Mouse (Mus musculus): ENCODE results near the gene Chic1. TPM values are rescaled to one million over a fixed set of nuclear protein-coding genes. Genes with fewer than 3 reads are reported as not detected.

Chic1 gene
- 10 to 100 TPM; 16.3 to 21.4 TPM for total RNA-seq (2021)

DNA sequence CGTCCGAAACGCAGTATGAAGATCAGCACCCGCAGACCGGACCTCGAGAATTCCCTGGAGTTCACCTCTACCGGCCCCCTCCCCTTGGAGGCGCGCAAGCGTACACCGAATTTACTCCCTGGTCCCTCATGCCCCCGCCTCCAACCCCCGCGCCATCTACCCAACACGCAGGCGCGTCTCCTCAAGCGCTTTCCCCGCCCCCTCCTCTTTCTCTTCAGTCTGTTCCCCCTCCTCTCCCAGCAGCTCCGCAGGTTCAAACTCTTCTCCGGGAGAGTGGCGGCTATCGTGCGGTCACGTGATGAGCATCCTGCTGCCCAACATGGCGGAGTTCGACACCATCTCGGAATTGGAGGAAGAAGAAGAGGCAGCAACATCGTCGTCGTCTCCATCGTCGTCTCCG, at the start of gene Chic1:
Gene Chic1 (plus strand): TSS at position 190 of the 400 bp plus-strand sequence.
- intact Hi-C loops (cut with DNase I): loop anchor here (5.0 kb wide), 1 partner anchor 69 kb away; no protein-coding TSS in a partner anchor
- peak; percentile 73 to 81 for DNase-seq (ENCODE audit: low spot score in 2 of 2)

GRCm38 (mm10) chrX:103308262-103308661, 48.0 kb upstream of the Chic1 start:
- no peak for DNase-seq (ENCODE audit: low spot score in 2 of 2)
- intact Hi-C loops (cut with DNase I): no loop called here

GRCm38 (mm10) chrX:103311723-103312122, 44.6 kb upstream of the Chic1 start:
- DNase-seq (ENCODE audit: low spot score in 2 of 2): no peak
- intact Hi-C loops (cut with DNase I): no loop called here

DNA sequence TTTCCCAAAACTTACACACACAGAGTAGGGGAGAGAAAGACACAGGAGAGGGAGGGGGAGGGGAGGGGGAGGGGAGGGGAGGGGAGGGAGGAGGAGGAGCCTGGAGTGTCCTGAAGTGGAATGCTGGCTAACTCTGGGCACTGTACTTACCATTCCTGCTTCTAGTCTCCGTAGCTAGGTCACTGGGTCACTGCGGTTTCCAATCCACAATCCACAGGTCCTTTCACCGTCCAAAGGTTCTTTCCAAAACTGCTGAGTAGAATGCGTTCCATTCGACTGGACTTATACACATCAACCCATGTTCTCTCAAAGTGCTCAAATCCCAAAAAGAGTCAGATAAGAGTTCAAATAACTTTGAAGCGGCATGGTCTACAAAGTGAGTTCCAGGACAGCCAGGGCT, 42.1 kb upstream of the Chic1 start:
- DNase-seq (ENCODE audit: low spot score in 2 of 2): no peak

DNA sequence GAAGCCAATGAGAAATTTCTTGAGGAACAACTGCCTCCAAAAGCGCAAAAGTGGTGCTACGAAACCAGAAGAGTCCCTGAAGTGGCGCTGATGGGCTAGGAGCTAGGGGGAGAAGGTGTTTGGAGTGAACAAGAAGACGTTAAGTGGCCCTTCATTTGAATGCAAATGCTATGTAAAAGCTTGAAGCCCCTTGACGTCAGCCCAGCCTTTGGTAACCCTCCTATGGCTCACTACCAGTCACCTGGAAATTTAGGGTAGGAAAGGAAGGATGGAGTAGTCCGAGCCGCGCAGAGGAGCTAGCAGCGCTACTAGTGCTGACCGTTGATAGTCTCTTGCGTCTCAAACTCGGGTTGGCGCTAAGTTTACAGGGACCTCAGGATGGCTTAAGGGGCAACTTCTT, 35.1 kb upstream of the Chic1 start, which contains the start of gene Cdx4:
Gene Cdx4 (plus strand): TSS at position 253 of the 400 bp plus-strand sequence.
- no peak for DNase-seq (ENCODE audit: low spot score in 2 of 2)
- intact Hi-C loops (cut with DNase I): no loop called here

More for the DNA sequence above, 42.1 kb upstream of the Chic1 start:
- intact Hi-C loops (cut with DNase I): no loop called here

DNA sequence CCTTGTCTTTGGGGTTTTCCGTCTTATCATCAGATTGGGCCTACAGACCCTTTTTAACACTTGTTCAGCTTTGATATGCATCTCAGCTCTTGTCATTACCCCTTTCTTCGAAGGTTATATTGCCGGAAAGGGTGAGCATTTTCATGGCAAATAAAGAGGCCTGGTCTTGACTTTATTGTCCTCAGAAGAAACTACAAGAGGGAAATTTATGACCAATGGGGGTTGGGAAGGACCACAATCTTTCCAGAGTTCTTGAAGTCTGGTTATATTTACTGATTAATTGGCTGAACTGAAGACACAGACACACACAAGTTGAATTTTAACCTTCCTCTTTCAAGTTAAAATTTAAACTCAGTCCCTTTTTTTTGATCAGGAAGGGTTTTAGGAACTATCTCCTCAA, 30.4 kb upstream of the Chic1 start:
- DNase-seq (ENCODE audit: low spot score in 2 of 2): no peak
- intact Hi-C loops (cut with DNase I): no loop called here

GRCm38 (mm10) chrX:103329386-103329785, 26.9 kb upstream of the Chic1 start:
- DNase-seq (ENCODE audit: low spot score in 2 of 2): no peak
- intact Hi-C loops (cut with DNase I): no loop called here

DNA sequence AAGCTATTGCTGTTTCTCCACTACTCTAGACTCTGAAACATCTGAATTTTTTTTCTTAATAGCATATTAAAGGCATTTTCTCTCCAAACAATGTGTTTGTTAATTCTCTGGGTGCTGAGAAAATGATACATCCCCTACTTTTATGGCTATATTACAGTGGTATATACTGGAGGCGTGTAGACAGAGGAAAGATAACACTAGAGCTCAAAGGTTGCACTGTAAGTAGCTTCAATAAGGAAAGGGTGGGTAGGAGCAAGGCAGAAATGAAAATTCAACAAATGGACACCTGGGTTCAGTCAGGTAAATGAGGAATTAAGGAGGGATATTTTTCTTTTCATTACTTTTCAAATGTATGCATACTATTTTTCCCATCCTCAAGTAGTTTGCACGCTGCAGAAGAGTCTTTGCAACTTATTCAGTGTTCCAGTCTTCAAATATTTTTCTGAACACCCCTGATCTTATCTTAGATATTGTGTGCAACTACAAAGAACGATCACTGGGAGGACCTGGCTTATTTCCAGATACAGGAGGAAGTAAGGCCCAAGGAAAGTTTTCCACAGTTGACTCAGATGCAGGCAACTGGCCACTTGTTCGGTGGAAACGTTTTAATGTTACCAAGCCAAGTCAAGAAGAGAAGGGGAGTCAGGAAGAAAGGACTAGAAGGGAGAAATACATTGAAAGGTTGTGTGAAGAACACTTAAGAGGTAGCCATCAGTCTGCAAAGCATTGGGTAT, 25.0 kb upstream of the Chic1 start:
- DNase-seq (ENCODE audit: low spot score in 2 of 2): no peak
- intact Hi-C loops (cut with DNase I): no loop called here

GRCm38 (mm10) chrX:103341369-103342113, 14.7 kb upstream of the Chic1 start:
- no peak for DNase-seq (ENCODE audit: low spot score in 2 of 2)
- intact Hi-C loops (cut with DNase I): no loop called here

DNA sequence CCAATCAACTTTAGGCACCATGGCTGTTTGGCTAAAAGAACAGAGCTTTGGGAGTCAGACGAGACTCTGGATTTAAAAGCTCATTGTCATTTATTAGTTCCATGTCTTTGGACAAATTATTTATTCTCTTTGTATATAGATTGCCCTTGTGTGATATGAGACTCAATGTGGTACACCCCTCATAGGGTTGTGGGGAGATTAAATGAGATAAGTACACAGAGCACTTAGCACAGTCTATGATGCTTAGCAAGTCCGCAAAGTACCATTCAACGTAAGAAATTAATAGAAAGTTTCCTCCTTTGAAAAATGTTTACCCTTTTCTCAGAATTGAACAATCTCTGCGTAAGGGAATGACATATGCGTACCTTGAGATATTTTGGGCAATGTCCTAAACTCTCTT, 492 bp upstream of the Chic1 start:
- intact Hi-C loops (cut with DNase I): loop anchor here (5.0 kb wide), 1 partner anchor 68 kb away; no protein-coding TSS in a partner anchor

GRCm38 (mm10) chrX:103356761-103357236, 523 bp downstream of the Chic1 start:
- intact Hi-C loops (cut with DNase I): loop anchor here (5.0 kb wide), 1 partner anchor 69 kb away; no protein-coding TSS in a partner anchor
- no peak for DNase-seq (ENCODE audit: low spot score in 2 of 2)

More for the DNA sequence above, 492 bp upstream of the Chic1 start:
- DNase-seq (ENCODE audit: low spot score in 2 of 2): no peak

DNA sequence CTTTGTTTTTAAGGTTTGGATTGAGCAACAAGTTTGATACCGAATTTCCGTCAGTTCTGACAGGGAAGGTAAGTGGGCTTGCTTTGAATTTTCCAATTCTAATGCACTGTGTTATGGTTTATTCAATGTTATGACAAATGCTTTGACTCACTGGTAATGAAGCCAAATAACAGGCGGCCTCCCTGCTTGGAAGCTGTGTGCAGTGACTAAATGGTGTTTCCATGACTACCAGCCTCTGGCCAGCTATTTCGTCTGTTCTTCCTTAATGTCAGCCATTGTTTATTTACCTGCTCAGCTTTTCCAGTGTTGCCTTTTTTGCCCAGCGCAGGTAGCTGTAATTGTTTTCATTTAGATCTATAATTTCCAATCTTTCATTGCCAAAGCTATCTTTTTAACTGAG, 9.9 kb downstream of the Chic1 start:
- DNase-seq (ENCODE audit: low spot score in 2 of 2): no peak
- intact Hi-C loops (cut with DNase I): no loop called here

DNA sequence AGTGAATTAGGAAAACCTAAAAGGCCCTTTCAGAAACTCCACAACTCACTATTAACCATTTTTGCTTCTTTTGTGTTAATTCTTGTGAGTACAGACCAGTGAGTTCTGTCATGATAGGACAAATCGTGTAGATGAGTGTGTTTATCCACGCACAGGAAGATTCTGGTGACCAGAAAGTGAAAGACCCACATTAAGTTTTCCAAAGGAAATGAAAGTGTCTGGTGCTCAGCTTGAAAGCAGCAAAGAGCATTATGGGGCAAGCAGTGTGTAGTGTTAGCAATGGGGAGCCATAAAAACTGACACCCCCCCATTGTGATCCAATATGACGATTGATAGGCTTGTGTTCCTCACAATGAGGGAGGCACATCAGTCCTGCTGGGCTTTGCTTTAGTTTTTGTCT, 12.4 kb downstream of the Chic1 start:
- intact Hi-C loops (cut with DNase I): no loop called here
- no peak for DNase-seq (ENCODE audit: low spot score in 2 of 2)

- intact Hi-C loops (cut with DNase I): loop anchor here (5.0 kb wide), 1 partner anchor 99 kb away; no protein-coding TSS in a partner anchor
- DNase-seq (ENCODE audit: low spot score in 2 of 2): no peak
These were observed 14.9 kb downstream of the Chic1 start for GRCm38 (mm10) chrX:103371221-103371620.

- intact Hi-C loops (cut with DNase I): loop anchor here (5.0 kb wide), 1 partner anchor 99 kb away; no protein-coding TSS in a partner anchor
- no peak for DNase-seq (ENCODE audit: low spot score in 2 of 2)
These were observed 15.4 kb downstream of the Chic1 start for GRCm38 (mm10) chrX:103371627-103372026.

DNA sequence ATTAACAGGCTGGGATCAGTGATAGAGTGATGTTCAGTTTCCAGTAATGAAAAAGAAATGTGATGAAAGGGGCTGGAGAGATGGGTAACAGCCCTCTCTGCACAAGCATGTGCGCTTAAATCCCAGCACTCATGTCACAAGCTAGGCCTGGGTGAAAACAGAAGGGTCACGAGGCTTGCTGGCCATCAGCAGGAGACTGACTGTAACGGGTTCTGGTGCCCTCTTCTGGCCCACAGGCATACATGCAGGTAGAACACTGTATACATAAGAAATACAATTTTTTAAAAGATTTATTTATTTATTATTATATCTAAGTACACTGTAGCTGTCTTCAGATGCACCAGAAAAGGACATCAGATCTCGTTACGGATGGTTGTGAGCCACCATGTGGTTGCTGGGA, 18.0 kb downstream of the Chic1 start:
- DNase-seq (ENCODE audit: low spot score in 2 of 2): no peak
- intact Hi-C loops (cut with DNase I): loop anchor here (5.0 kb wide), 1 partner anchor 102 kb away; no protein-coding TSS in a partner anchor

- intact Hi-C loops (cut with DNase I): no loop called here
- no peak for DNase-seq (ENCODE audit: low spot score in 2 of 2)
These were observed 28.3 kb downstream of the Chic1 start for GRCm38 (mm10) chrX:103384528-103384927.

GRCm38 (mm10) chrX:103388131-103388530, 31.9 kb downstream of the Chic1 start:
- DNase-seq (ENCODE audit: low spot score in 2 of 2): no peak
- intact Hi-C loops (cut with DNase I): no loop called here

DNA sequence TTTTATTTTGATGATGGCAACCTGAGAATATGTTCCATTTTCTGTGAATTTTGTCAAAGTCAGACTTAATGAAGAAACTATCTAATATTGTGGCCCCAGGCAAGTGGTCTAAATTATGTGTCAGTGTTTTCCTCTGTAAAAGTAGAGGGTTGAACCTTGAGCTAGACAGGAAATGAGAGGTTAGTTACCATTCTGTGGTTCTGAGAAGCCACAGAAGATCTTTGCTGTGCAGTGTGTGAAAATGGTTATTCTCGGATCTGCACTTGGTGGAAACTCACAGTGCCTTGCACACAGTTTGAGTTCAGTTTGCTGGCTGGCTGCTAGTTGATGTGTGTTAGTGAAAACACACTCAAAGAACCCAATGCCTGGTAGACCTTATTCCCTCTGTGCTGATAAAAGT, 37.6 kb downstream of the Chic1 start:
- intact Hi-C loops (cut with DNase I): no loop called here
- no peak for DNase-seq (ENCODE audit: low spot score in 2 of 2)

- no peak for DNase-seq (ENCODE audit: low spot score in 2 of 2)
These were observed 48.7 kb downstream of the Chic1 start for GRCm38 (mm10) chrX:103405021-103405420.

More at GRCm38 (mm10) chrX:103405021-103405420, 48.7 kb downstream of the Chic1 start:
- intact Hi-C loops (cut with DNase I): no loop called here

Measured in left cerebral cortex, postnatal 36 days (tissue).